Comparison of ENCODE assay signal across 16 mouse cellular contexts in the genomic region with DNA sequence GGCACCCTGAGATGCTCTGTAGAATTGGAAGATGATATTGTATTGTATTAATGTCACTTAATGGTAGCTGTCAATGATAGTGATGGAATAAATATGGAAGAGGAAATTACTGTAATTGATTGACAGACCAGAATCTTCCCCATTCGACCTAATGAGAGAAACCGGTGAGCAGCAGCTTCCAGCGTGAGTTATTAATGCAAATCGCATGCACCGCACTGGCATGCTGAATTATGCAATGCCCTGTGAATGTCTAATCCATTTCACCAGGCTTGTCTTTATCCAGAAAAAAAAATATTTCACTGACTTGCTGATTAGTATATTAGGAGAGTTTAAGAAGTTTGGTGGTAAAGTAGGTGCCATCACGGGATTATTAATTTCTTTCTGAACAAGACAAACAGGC.
DNase-seq lines count a peak whose midpoint lies in the region; ATAC-seq lines count a peak whose summit lies in the region.
"Had no signal": no experiment of that assay in that cellular context is flagged by ENCODE, and none has a peak within 500 bp of the region (broad histone marks: within the 10 kb centered on the region; RNA-seq: fewer than 3 reads in every experiment).

No protein-coding gene starts in this region.

- no peaks in the 10 kb centered on the region for H3K36me3 ChIP-seq in forebrain, embryonic 16.5 days (ENCODE audit: control insufficient read depth, insufficient read depth)
- no peaks in the 10 kb centered on the region for H3K36me3 ChIP-seq in forebrain, embryonic 11.5 days (ENCODE audit: control insufficient read depth, insufficient read depth, low read length)
- H3K36me3 ChIP-seq in kidney, embryonic 15.5 days: no peaks in the 10 kb centered on the region
- no peaks in the 10 kb centered on the region for H3K36me3 ChIP-seq in midbrain, embryonic 14.5 days (ENCODE audit: control insufficient read depth, insufficient read depth, low read length)
- no peaks in the 10 kb centered on the region for H3K36me3 ChIP-seq in midbrain, embryonic 11.5 days (ENCODE audit: control insufficient read depth, insufficient read depth, low read length)
- H3K36me3 ChIP-seq: embryonic facial prominence, embryonic 10.5 days; heart, embryonic 12.5 days; hindbrain, embryonic 10.5 days had no signal

- ATAC-seq in forebrain, embryonic 16.5 days: peak; percentile 57; the same call in 1 of the 2 replicates
- ATAC-seq in forebrain, embryonic 11.5 days (replicated peaks; ENCODE audit: low FRiP score): no peak
- ATAC-seq in kidney, embryonic 15.5 days (replicated peaks; ENCODE audit: low FRiP score): no peak
- ATAC-seq in midbrain, embryonic 14.5 days (ENCODE audit: low FRiP score, low TSS enrichment): no peak
- ATAC-seq in midbrain, embryonic 11.5 days (ENCODE audit: low FRiP score): no peak
- ATAC-seq: forebrain, postnatal 0 days had no signal

- no peak overlapping the region for H3K27ac ChIP-seq in forebrain, embryonic 16.5 days (ENCODE audit: low read length)
- H3K27ac ChIP-seq in forebrain, embryonic 11.5 days (ENCODE audit: low read depth, low read length): no peak overlapping the region
- no peak overlapping the region for H3K27ac ChIP-seq in kidney, embryonic 15.5 days
- H3K27ac ChIP-seq in midbrain, embryonic 14.5 days (replicated peaks; ENCODE audit: low read depth, low read length): 0 out of 2 replicates have a peak overlapping the region, but pooled peaks have one; percentile 52
- H3K27ac ChIP-seq in midbrain, embryonic 11.5 days (ENCODE audit: low read depth, low read length): no peak overlapping the region
- H3K27ac ChIP-seq: embryonic facial prominence, embryonic 10.5 days; hindbrain, embryonic 10.5 days; hindbrain, embryonic 14.5 days had no signal

- no peaks in the 10 kb centered on the region for H3K27me3 ChIP-seq in forebrain, embryonic 16.5 days (replicated peaks; ENCODE audit: control insufficient read depth, insufficient read depth, low read length)
- H3K27me3 ChIP-seq in forebrain, embryonic 11.5 days (ENCODE audit: control insufficient read depth, insufficient read depth, low read length): no peaks in the 10 kb centered on the region
- H3K27me3 ChIP-seq in kidney, embryonic 15.5 days: no peaks in the 10 kb centered on the region
- no peaks in the 10 kb centered on the region for H3K27me3 ChIP-seq in midbrain, embryonic 14.5 days (ENCODE audit: control insufficient read depth, insufficient read depth, low read length)
- H3K27me3 ChIP-seq in midbrain, embryonic 11.5 days (ENCODE audit: control insufficient read depth, insufficient read depth, low read length): 0 out of 2 replicates have a peak, but pooled peaks cover 4% of the 10 kb centered on the region
- H3K27me3 ChIP-seq: heart, embryonic 12.5 days had no signal

- no peak overlapping the region for H3K9ac ChIP-seq in forebrain, embryonic 16.5 days (replicated peaks; ENCODE audit: low read depth, low read length)
- no peak overlapping the region for H3K9ac ChIP-seq in forebrain, embryonic 11.5 days (ENCODE audit: low read length)
- H3K9ac ChIP-seq in kidney, embryonic 15.5 days: no peak overlapping the region
- H3K9ac ChIP-seq in midbrain, embryonic 14.5 days (replicated peaks; ENCODE audit: low read length): no peak overlapping the region
- no peak overlapping the region for H3K9ac ChIP-seq in midbrain, embryonic 11.5 days (ENCODE audit: low read length)
- H3K9ac ChIP-seq: forebrain, postnatal 0 days; heart, embryonic 12.5 days; hindbrain, embryonic 14.5 days had no signal

- 0 out of 2 replicates have a peak, but pooled peaks cover 3% of the 10 kb centered on the region for H3K4me1 ChIP-seq in forebrain, embryonic 16.5 days (replicated peaks; ENCODE audit: control insufficient read depth, insufficient read depth, low read length)
- peaks cover 3% of the 10 kb centered on the region; the same call in 1 of the 2 replicates for H3K4me1 ChIP-seq in forebrain, embryonic 11.5 days (replicated peaks; ENCODE audit: control insufficient read depth, insufficient read depth, low read length)
- peaks cover 21% of the 10 kb centered on the region for H3K4me1 ChIP-seq in kidney, embryonic 15.5 days
- H3K4me1 ChIP-seq in midbrain, embryonic 14.5 days (ENCODE audit: control insufficient read depth, insufficient read depth, low read length): peaks cover 8% of the 10 kb centered on the region; the same call in 1 of the 2 replicates
- no peaks in the 10 kb centered on the region for H3K4me1 ChIP-seq in midbrain, embryonic 11.5 days (ENCODE audit: control insufficient read depth, insufficient read depth, low read length)
- H3K4me1 ChIP-seq: heart, embryonic 12.5 days had no signal

- no peak overlapping the region for H3K4me2 ChIP-seq in forebrain, embryonic 16.5 days (ENCODE audit: low read length)
- H3K4me2 ChIP-seq in forebrain, embryonic 11.5 days (ENCODE audit: low read depth, low read length, severe bottlenecking): no peak overlapping the region
- no peak overlapping the region for H3K4me2 ChIP-seq in kidney, embryonic 15.5 days
- no peak overlapping the region for H3K4me2 ChIP-seq in midbrain, embryonic 14.5 days (ENCODE audit: low read length)
- no peak overlapping the region for H3K4me2 ChIP-seq in midbrain, embryonic 11.5 days
- H3K4me2 ChIP-seq: heart, embryonic 12.5 days; hindbrain, embryonic 14.5 days had no signal

- no peak for DNase-seq in forebrain, embryonic 11.5 days (ENCODE audit: low spot score)
- DNase-seq in kidney, adult 9 months: peak; percentile 62
- DNase-seq in midbrain, embryonic 14.5 days: peak; percentile 70
- DNase-seq in midbrain, embryonic 11.5 days (ENCODE audit: low spot score, missing footprints): no peak
- no peak for DNase-seq in left cerebral cortex, adult 11 months (ENCODE audit: low spot score)
- DNase-seq: adrenal gland, postnatal 14 days; cerebellum, adult 2 months; cerebellum, postnatal 10 days; forebrain, postnatal 0 days; gastrocnemius, postnatal 25 days had no signal

- H3K4me3 ChIP-seq in forebrain, embryonic 16.5 days (replicated peaks; ENCODE audit: low read length): no peak overlapping the region
- no peak overlapping the region for H3K4me3 ChIP-seq in forebrain, embryonic 11.5 days (ENCODE audit: low read depth, low read length)
- H3K4me3 ChIP-seq in kidney, embryonic 15.5 days (replicated peaks): no peak overlapping the region
- no peak overlapping the region for H3K4me3 ChIP-seq in midbrain, embryonic 14.5 days (replicated peaks; ENCODE audit: low read depth, low read length)
- H3K4me3 ChIP-seq in midbrain, embryonic 11.5 days (ENCODE audit: low read depth, low read length): no peak overlapping the region
- H3K4me3 ChIP-seq: embryonic facial prominence, embryonic 10.5 days; heart, embryonic 12.5 days; hindbrain, embryonic 10.5 days had no signal

- 52% methylated on average over 6 of the region's 6 CpGs for WGBS in forebrain, embryonic 16.5 days
- WGBS in forebrain, embryonic 11.5 days: 88% methylated on average over 6 of the region's 6 CpGs
- WGBS in kidney, embryonic 15.5 days: 83% methylated on average over 6 of the region's 6 CpGs
- WGBS in midbrain, embryonic 14.5 days: 24% methylated on average over 6 of the region's 6 CpGs
- WGBS in midbrain, embryonic 11.5 days: 81% methylated on average over 6 of the region's 6 CpGs

- no peaks in the 10 kb centered on the region for H3K9me3 ChIP-seq in forebrain, embryonic 16.5 days (ENCODE audit: control insufficient read depth, low read length)
- peaks cover under 1% of the 10 kb centered on the region; the same call in 1 of the 2 replicates for H3K9me3 ChIP-seq in forebrain, embryonic 11.5 days (ENCODE audit: control insufficient read depth, low read length)
- no peaks in the 10 kb centered on the region for H3K9me3 ChIP-seq in kidney, embryonic 15.5 days (replicated peaks)
- H3K9me3 ChIP-seq in midbrain, embryonic 14.5 days (ENCODE audit: control insufficient read depth, low read length): no peaks in the 10 kb centered on the region
- no peaks in the 10 kb centered on the region for H3K9me3 ChIP-seq in midbrain, embryonic 11.5 days (ENCODE audit: control insufficient read depth, low read length)
- H3K9me3 ChIP-seq: heart, embryonic 12.5 days had no signal

Comparison
In these comparisons a context has a peak if more than half of its experiments do, and no peak if none do; other contexts are left out.
1. DNase-seq: peak in kidney, adult 9 months (single experiment) and midbrain, embryonic 14.5 days (single experiment); none in forebrain, embryonic 11.5 days (single experiment), midbrain, embryonic 11.5 days (single experiment) and left cerebral cortex, adult 11 months (single experiment).